Mouse (Mus musculus) forebrain, postnatal 0 days (tissue): ENCODE measurements around the gene Sept12. TPM values are rescaled to one million over a fixed set of nuclear protein-coding genes. Genes with fewer than 3 reads are reported as not detected.
A peak's percentile ranks its signal among the peaks of the same experiment; 100 is the strongest.

Experiments used
- ATAC-seq: fragments of 200-750 bp; cut with Nextera tagmentation; 2 replicates; pipeline ENCODE4 v1.8.0; 2017; ENCODE audit warnings: mild to moderate bottlenecking, moderate library complexity
- DNase-seq: peaks from one replicate; pipeline ENCODE4 v3.0.0-alpha.2; 2015
- H3K27ac ChIP-seq: fragments of 300-500 bp; sonication (generic); 2 replicates; pipeline ENCODE4 v1.5.1; 2014; ENCODE audit warnings: low read depth, mild to moderate bottlenecking, antibody characterized with exemption, low read length, moderate library complexity, mixed read lengths
- H3K27me3 ChIP-seq: fragments of 300-500 bp; sonication (generic); 2 replicates; pipeline ENCODE4 v1.6.1; 2014; ENCODE audit warnings: mild to moderate bottlenecking, low read length, mixed read lengths; ENCODE audit not compliant: insufficient read depth
- H3K36me3 ChIP-seq: fragments of 300-500 bp; sonication (generic); 2 replicates; pipeline ENCODE4 v1.6.1; 2014; ENCODE audit warnings: mild to moderate bottlenecking, moderate library complexity; ENCODE audit not compliant: insufficient read depth
- H3K4me1 ChIP-seq: fragments of 300-500 bp; sonication (generic); 2 replicates; pipeline ENCODE4 v1.6.1; 2014; ENCODE audit warnings: antibody characterized with exemption; ENCODE audit not compliant: insufficient read depth
- H3K4me2 ChIP-seq: fragments of 300-500 bp; sonication (generic); 2 replicates; pipeline ENCODE4 v1.6.1; 2014; ENCODE audit warnings: low read depth, mild to moderate bottlenecking, moderate library complexity
- H3K4me3 ChIP-seq: fragments of 300-500 bp; sonication (generic); 2 replicates; pipeline ENCODE4 v1.5.1; 2014; ENCODE audit warnings: low read depth, low read length, mixed read lengths
- H3K9ac ChIP-seq: fragments of 300-500 bp; sonication (generic); 2 replicates; pipeline ENCODE4 v1.6.1; 2014; ENCODE audit warnings: mild to moderate bottlenecking
- H3K9me3 ChIP-seq: fragments of 300-500 bp; sonication (generic); 2 replicates; pipeline ENCODE4 v1.6.1; 2016; ENCODE audit warnings: low read length
- CTCF ChIP-seq: sonication (generic); IDR thresholded peaks from 2 replicates; pipeline ENCODE4 v1.5.1; 2016; ENCODE audit warnings: antibody characterized with exemption, control low read depth, low read depth
- WGBS: fragments of 180-500 bp; shearing (Covaris S2); extraction: QIAGEN DNeasy Blood & Tissue Kit; methylation state at CpG from one replicate; pipeline ENCODE4 v1.1.7; 2014; 5-methylcytosine and 5-hydroxymethylcytosine counted together
- polyA plus RNA-seq: library from polyadenylated mRNA; unstranded; fragments of >200 nt; fragmentation: Nextera tagmentation; extraction: Ambion mirVana; gene quantifications from 2 replicates; pipeline ENCODE4 v1.2.1, GENCODE M21; 2015
- total RNA-seq: library from RNA; depleted of rRNA; stranded (reverse); fragments of >200 nt; gene quantifications from 2 replicates; pipeline ENCODE4 v1.2.3, GENCODE M21; 2014; rRNA removed

Sept12 gene
- total and polyA plus RNA-seq, 2 experiments from 2014 or later = not detected

- 9% methylated on average over 2 of the region's 2 CpGs for WGBS
- peaks cover 74% of the 10 kb centered on the region for H3K36me3 ChIP-seq
- H3K4me3 ChIP-seq = peak within 1 kb of the TSS; percentile 95
- H3K9ac ChIP-seq = peak within 1 kb of the TSS; percentile 98
- H3K27ac ChIP-seq = peak within 1 kb of the TSS; percentile 87
- DNase-seq (no peak), ATAC-seq (no peak)
- H3K4me2 ChIP-seq = peak within 1 kb of the TSS; percentile 95
- H3K4me1 ChIP-seq = peaks cover 8% of the 10 kb centered on the region; the same call in 1 of the 2 replicates
- H3K27me3 ChIP-seq = no peaks in the 10 kb centered on the region
- H3K9me3 ChIP-seq = no peaks in the 10 kb centered on the region
- no peak for TF ChIP-seq CTCF
Observed at GRCm38 (mm10) chr16:4938461-4938860, 59.2 kb downstream of the Sept12 start, which contains the start of gene Nudt16l1. TSS of gene Nudt16l1 (plus strand) at chr16:4938761.

DNA sequence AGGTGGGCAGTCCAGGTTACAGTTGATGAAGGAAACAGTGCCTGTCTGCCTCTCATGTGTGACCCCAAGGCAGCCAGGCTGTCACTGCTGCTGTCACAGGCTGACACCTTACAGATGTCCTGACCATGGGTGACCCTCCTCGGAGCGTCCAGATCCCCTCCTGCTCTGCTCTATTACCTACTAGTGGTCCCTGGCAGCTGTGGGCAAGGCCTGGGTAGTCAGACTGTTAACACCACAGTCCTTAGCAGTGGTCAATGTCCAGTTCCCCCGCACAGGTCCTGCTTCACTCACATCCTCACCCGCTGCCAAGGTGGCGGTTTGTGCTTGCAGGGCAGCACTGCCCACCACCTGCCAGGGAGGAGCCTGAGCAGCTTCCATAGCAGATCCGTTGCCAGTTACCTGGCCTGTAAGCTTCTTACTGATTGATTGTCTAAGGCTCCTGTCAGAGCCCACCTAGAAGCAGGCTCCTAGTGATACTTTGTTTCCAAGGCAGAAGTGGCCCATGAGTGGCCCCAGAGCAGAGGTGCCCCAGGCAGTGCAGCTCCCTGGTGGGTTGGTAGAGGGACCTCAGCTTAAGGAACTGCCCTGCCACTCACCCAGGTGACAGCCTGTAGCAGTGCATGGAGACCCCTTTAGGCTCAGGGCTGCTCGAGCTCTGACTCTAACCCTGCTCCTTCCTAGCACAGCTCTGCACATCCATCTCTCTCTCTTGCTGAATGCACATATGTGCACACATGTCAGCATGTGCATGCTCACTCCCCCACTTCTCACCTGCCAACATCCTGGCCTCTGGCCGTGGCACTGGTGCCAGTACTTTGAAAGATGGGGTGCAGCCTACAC is 60.1 kb downstream of the Sept12 start:
- no peak overlapping the region for H3K4me3 ChIP-seq
- H3K9ac ChIP-seq = no peak overlapping the region
- WGBS = 92% methylated on average over 8 of the region's 8 CpGs
- TF ChIP-seq CTCF = no peak
- peaks cover 8% of the 10 kb centered on the region; the same call in 1 of the 2 replicates for H3K4me1 ChIP-seq
- H3K27ac ChIP-seq = no peak overlapping the region
- peaks cover 74% of the 10 kb centered on the region for H3K36me3 ChIP-seq
- ATAC-seq (no peak), DNase-seq (no peak)
- no peak overlapping the region for H3K4me2 ChIP-seq
- H3K27me3 ChIP-seq = no peaks in the 10 kb centered on the region
- no peaks in the 10 kb centered on the region for H3K9me3 ChIP-seq

Other genes starting within 250 kb of the Sept12 start
- 89.5 and 99.0 TPM in 2 replicates for gene Cdip1, start 207.6 kb downstream of the Sept12 start, total RNA-seq
- 107 and 115 TPM in 2 replicates for gene Cdip1, start 207.6 kb downstream of the Sept12 start, polyA plus RNA-seq
- gene 4930562C15Rik, start 162.4 kb downstream of the Sept12 start, total RNA-seq = not detected in 2 replicates
- gene 4930562C15Rik, start 162.4 kb downstream of the Sept12 start, polyA plus RNA-seq = 0.17 TPM in 1 of 2 replicates, not detected in the other
- 27.7 and 37.7 TPM in 2 replicates for gene Ubald1, start 117.5 kb downstream of the Sept12 start, total RNA-seq
- gene Ubald1, start 117.5 kb downstream of the Sept12 start, polyA plus RNA-seq = 79.2 and 80.7 TPM in 2 replicates
- gene Mgrn1, start 111.6 kb downstream of the Sept12 start, total RNA-seq = 123 and 167 TPM in 2 replicates
- 96.1 and 109 TPM in 2 replicates for gene Mgrn1, start 111.6 kb downstream of the Sept12 start, polyA plus RNA-seq
- 36.6 and 40.0 TPM in 2 replicates for gene Nudt16l1, start 59.1 kb downstream of the Sept12 start, total RNA-seq
- gene Nudt16l1, start 59.1 kb downstream of the Sept12 start, polyA plus RNA-seq = 133 and 140 TPM in 2 replicates
- 55.6 and 58.6 TPM in 2 replicates for gene Anks3, start 33.6 kb downstream of the Sept12 start, total RNA-seq
- gene Anks3, start 33.6 kb downstream of the Sept12 start, polyA plus RNA-seq = 34.8 and 37.6 TPM in 2 replicates
- gene Smim22, start 9.4 kb upstream of the Sept12 start, total RNA-seq = not detected in 2 replicates
- gene Smim22, start 9.4 kb upstream of the Sept12 start, polyA plus RNA-seq = 0.87 and 1.8 TPM in 2 replicates
- gene Rogdi, start 15.7 kb upstream of the Sept12 start, total RNA-seq = 55.3 and 75.3 TPM in 2 replicates
- gene Rogdi, start 15.7 kb upstream of the Sept12 start, polyA plus RNA-seq = 107 and 130 TPM in 2 replicates
- 180 and 186 TPM in 2 replicates for gene Glyr1, start 52.0 kb upstream of the Sept12 start, total RNA-seq
- gene Glyr1, start 52.0 kb upstream of the Sept12 start, polyA plus RNA-seq = 138 and 157 TPM in 2 replicates
- gene Ubn1, start 52.2 kb upstream of the Sept12 start, total RNA-seq = 24.2 and 34.9 TPM in 2 replicates
- 4.7 and 7.0 TPM in 2 replicates for gene Ubn1, start 52.2 kb upstream of the Sept12 start, polyA plus RNA-seq
- gene Ppl, start 134.6 kb upstream of the Sept12 start, total RNA-seq = 0.08 and 0.10 TPM in 2 replicates
- 0.03 and 0.07 TPM in 2 replicates for gene Ppl, start 134.6 kb upstream of the Sept12 start, polyA plus RNA-seq
- gene Sec14l5, start 149.3 kb upstream of the Sept12 start, total RNA-seq = 0.15 and 0.48 TPM in 2 replicates
- 0.05 and 0.08 TPM in 2 replicates for gene Sec14l5, start 149.3 kb upstream of the Sept12 start, polyA plus RNA-seq
- gene Nagpa, start 206.2 kb upstream of the Sept12 start, total RNA-seq = 6.5 and 8.9 TPM in 2 replicates
- 7.0 and 8.8 TPM in 2 replicates for gene Nagpa, start 206.2 kb upstream of the Sept12 start, polyA plus RNA-seq
- gene AU021092, start 224.4 kb upstream of the Sept12 start, total RNA-seq = 17.2 and 21.8 TPM in 2 replicates
- gene AU021092, start 224.4 kb upstream of the Sept12 start, polyA plus RNA-seq = 9.8 and 10.9 TPM in 2 replicates
- 39.7 and 41.1 TPM in 2 replicates for gene Alg1, start 235.8 kb upstream of the Sept12 start, total RNA-seq
- gene Alg1, start 235.8 kb upstream of the Sept12 start, polyA plus RNA-seq = 38.9 and 43.7 TPM in 2 replicates